Mouse (Mus musculus) myocyte (in vitro differentiated cells): ENCODE measurements around the gene Tex21.

Experiments
- CEBPB ChIP-seq: IDR thresholded peaks from 2 replicates; pipeline ENCODE4 v1.6.1; 2011; ENCODE audit warnings: mild to moderate bottlenecking, moderate library complexity; ENCODE audit not compliant: poor library complexity, insufficient read depth, severe bottlenecking
- MYOD1 ChIP-seq, 3 experiments: IDR thresholded peaks; one replicate each; pipeline ENCODE4 v1.6.1; 2011; ENCODE audit warnings: control low read depth in 2 of 3, low read depth in 2 of 3, mild to moderate bottlenecking in 2 of 3, moderate library complexity in 1 of 3; ENCODE audit not compliant: insufficient read length in 2 of 3, control insufficient read depth in 1 of 3
- POLR2A ChIP-seq: IDR thresholded peaks from one replicate; pipeline ENCODE4 v1.6.1; 2011; ENCODE audit warnings: low read depth, mild to moderate bottlenecking, control low read depth, moderate library complexity; ENCODE audit not compliant: insufficient read length
- POLR2AphosphoS2 ChIP-seq: IDR thresholded peaks from one replicate; pipeline ENCODE4 v1.6.1; 2011; ENCODE audit warnings: low read depth, control low read depth; ENCODE audit not compliant: insufficient read length
- TCF12 ChIP-seq: IDR thresholded peaks from one replicate; pipeline ENCODE4 v1.6.1; 2011; ENCODE audit warnings: mild to moderate bottlenecking, control low read depth; ENCODE audit not compliant: poor library complexity, insufficient read depth, severe bottlenecking
- USF1 ChIP-seq: IDR thresholded peaks from one replicate; pipeline ENCODE4 v1.6.1; 2011; ENCODE audit warnings: low read depth, mild to moderate bottlenecking, control low read depth, moderate library complexity

- TF ChIP-seq CEBPB (no peak), POLR2A (no peak), TCF12 (no peak), USF1 (no peak), POLR2AphosphoS2 (no peak), MYOD1 (IDR thresholded peaks at IDR 0.05; ENCODE audit: control insufficient read depth in 1 of 3, insufficient read length in 2 of 3, low read depth in 2 of 3) (no peak)
Observed at GRCm38 (mm10) chr12:76194526-76194925, 52.0 kb downstream of the Tex21 start.
